Mouse (Mus musculus) G1E (cell line): ENCODE data around the gene Il9.

ENCODE experiments used
- CTCF ChIP-seq: IDR thresholded peaks from 2 replicates; pipeline ENCODE4 v1.5.1; 2012; ENCODE audit warnings: low read depth, low read length, inconsistent platforms, mixed read lengths
- GATA1 ChIP-seq: IDR thresholded peaks from 2 replicates; pipeline ENCODE4 v1.6.1; 2012; ENCODE audit warnings: borderline replicate concordance, low read length, inconsistent platforms, mixed read lengths
- GATA2 ChIP-seq: IDR thresholded peaks from 2 replicates; pipeline ENCODE4 v1.6.1; 2012; ENCODE audit warnings: low read depth, low read length, inconsistent platforms, borderline replicate concordance
- TAL1 ChIP-seq: conservative IDR thresholded peaks from 2 replicates; pipeline ENCODE4 v1.6.1; 2012; ENCODE audit warnings: low read depth, low read length, inconsistent platforms, mixed read lengths

GRCm38 (mm10) chr13:56444996-56445395 is 37.0 kb downstream of the Il9 start:
- TF ChIP-seq CTCF (no peak), GATA1 (no peak), TAL1 (no peak), GATA2 (no peak)
